Mouse (Mus musculus) fibroblast of lung, adult 2 months (primary cell): ENCODE data around the gene Gm14295.
"Not testable (repeated sequence)": the region's sequence is repeated elsewhere in the genome, so short reads cannot be mapped to it uniquely, and the experiment has no call there.

Experiments
- DNase-seq: peaks from one replicate; pipeline ENCODE4 v3.0.0-alpha.2; 2011; ENCODE audit warnings: low read depth

The Gm14295 gene

GRCm38 (mm10) chr2:176798312-176798711 lies at the start of gene Gm14295:
Gene Gm14295 (plus strand): TSS chr2:176798612.
- not testable (repeated sequence) for DNase-seq

GRCm38 (mm10) chr2:176798785-176799184 lies 373 bp downstream of the Gm14295 start:
- DNase-seq, result not testable (repeated sequence)

- not testable (repeated sequence) for DNase-seq
Observed at GRCm38 (mm10) chr2:176830840-176831239, 32.4 kb downstream of the Gm14295 start, which contains the start of gene Gm14408. Gene Gm14408 (plus strand): TSS chr2:176831140.
